Mouse (Mus musculus) intestine, embryonic 15.5 days (tissue): ENCODE measurements around the gene Dpep2nb. TPM values are rescaled to one million over a fixed set of nuclear protein-coding genes. Genes with fewer than 3 reads are reported as not detected.
"Not testable (repeated sequence)": the region's sequence is repeated elsewhere in the genome, so short reads cannot be mapped to it uniquely, and the experiment has no call there.

Experiments used
- ATAC-seq: fragments of 200-750 bp; cut with Nextera tagmentation; 2 replicates; pipeline ENCODE4 v1.8.0; 2017; ENCODE audit warnings: moderate TSS enrichment, moderate library complexity
- H3K27ac ChIP-seq: fragments of 300-500 bp; sonication (generic); 2 replicates; pipeline ENCODE4 v1.5.1; 2015; ENCODE audit warnings: mild to moderate bottlenecking, inconsistent platforms
- H3K27me3 ChIP-seq: fragments of 300-500 bp; sonication (generic); replicated peaks from 2 replicates; pipeline ENCODE4 v1.6.1; 2015; ENCODE audit warnings: inconsistent platforms
- H3K36me3 ChIP-seq: fragments of 300-500 bp; sonication (generic); 2 replicates; pipeline ENCODE4 v1.6.1; 2015; ENCODE audit warnings: inconsistent platforms
- H3K4me1 ChIP-seq: fragments of 300-500 bp; sonication (generic); replicated peaks from 2 replicates; pipeline ENCODE4 v1.6.1; 2015; ENCODE audit warnings: inconsistent platforms
- H3K4me2 ChIP-seq: fragments of 300-500 bp; sonication (generic); replicated peaks from 2 replicates; pipeline ENCODE4 v1.6.1; 2015; ENCODE audit warnings: mild to moderate bottlenecking, inconsistent platforms
- H3K4me3 ChIP-seq: fragments of 300-500 bp; sonication (generic); replicated peaks from 2 replicates; pipeline ENCODE4 v1.5.1; 2015; ENCODE audit warnings: inconsistent platforms
- H3K9ac ChIP-seq: fragments of 300-500 bp; sonication (generic); 2 replicates; pipeline ENCODE4 v1.6.1; 2015; ENCODE audit warnings: inconsistent platforms
- H3K9me3 ChIP-seq: fragments of 300-500 bp; sonication (generic); 2 replicates; pipeline ENCODE4 v1.6.1; 2016; ENCODE audit warnings: inconsistent platforms
- WGBS: fragments of 180-500 bp; shearing (Covaris S2); methylation state at CpG from one replicate; pipeline ENCODE4 v1.1.7; 2015; 5-methylcytosine and 5-hydroxymethylcytosine counted together
- polyA plus RNA-seq: library from polyadenylated mRNA; unstranded; fragments of >200 nt; fragmentation: Nextera tagmentation; extraction: Ambion mirVana; gene quantifications from 2 replicates; pipeline ENCODE4 v1.2.1, GENCODE M21; 2015

Gene Dpep2nb
- polyA plus RNA-seq, 1 experiment from 2014 or later = not detected

DNA sequence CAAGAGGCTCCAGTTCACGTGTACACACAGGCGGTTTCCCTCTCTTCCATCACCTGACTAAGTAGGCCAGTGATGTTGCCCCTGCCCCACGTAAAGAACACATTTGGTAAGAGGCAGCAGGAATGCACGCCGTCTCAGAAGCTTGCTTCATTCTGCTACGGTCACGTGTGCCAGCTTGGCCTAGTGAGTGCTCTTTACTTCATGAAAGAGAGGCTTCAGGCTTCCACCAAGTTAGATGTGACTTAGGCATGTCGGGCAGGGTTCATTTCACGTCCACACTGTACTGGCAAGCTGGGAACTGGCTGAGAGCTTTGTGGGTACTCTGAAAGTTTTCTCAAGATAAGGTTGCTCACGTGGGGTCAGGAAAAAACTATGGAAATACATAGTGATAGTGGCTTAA, 32.9 kb upstream of the Dpep2nb start:
- no peaks in the 10 kb centered on the region for H3K9me3 ChIP-seq
- H3K4me2 ChIP-seq = no peak overlapping the region
- WGBS = 91% methylated on average over 10 of the region's 10 CpGs
- no peaks in the 10 kb centered on the region for H3K27me3 ChIP-seq
- H3K4me1 ChIP-seq = no peaks in the 10 kb centered on the region
- H3K27ac ChIP-seq = no peak overlapping the region
- no peak for ATAC-seq
- H3K4me3 ChIP-seq = no peak overlapping the region
- no peak overlapping the region for H3K9ac ChIP-seq
- H3K36me3 ChIP-seq = 0 out of 2 replicates have a peak, but pooled peaks cover 2% of the 10 kb centered on the region

DNA sequence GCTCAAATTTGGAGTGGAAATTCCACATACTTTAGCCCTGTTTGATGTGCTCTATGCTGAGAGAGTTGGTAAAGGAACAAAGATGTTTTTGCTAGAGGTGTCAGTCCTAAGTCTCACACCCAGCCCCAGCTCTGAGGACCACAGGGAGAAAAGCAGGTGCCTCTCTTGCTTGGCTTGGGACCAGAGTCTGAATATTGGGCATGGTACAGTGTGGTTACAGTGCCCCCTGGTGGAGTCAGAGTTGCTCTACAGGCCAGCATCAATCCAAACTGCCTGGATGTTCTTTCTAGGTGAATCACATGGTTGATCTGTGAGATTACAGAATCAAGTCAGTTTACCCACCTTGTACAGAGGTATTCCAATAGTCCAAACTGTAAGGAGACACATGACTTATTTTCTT, 16.7 kb upstream of the Dpep2nb start:
- H3K36me3 ChIP-seq = peaks cover 5% of the 10 kb centered on the region; the same call in 1 of the 2 replicates

DNA sequence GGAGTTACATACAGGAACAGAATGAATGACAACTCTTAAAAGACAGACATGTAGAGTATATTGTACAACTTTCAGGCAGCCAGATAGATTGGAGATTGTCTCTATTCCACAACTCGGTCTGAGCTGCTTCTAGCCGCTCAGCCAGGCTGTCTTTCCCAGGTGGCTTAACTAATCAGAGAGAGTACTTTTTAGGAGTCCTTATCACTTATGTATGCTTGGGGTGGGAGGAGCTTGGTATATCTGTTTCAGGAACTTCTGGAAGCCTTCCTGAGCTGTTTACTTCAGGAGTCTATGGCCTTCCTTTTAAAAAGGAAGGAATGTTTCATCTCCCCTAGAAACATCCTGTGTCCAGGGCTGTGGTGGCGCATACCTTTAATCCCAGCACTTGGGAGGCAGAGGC, 12.3 kb upstream of the Dpep2nb start:
- 87% methylated on average over 3 of the region's 3 CpGs for WGBS
- H3K4me1 ChIP-seq = no peaks in the 10 kb centered on the region
- no peak overlapping the region for H3K4me3 ChIP-seq
- H3K27ac ChIP-seq = no peak overlapping the region
- no peaks in the 10 kb centered on the region for H3K9me3 ChIP-seq
- no peaks in the 10 kb centered on the region for H3K27me3 ChIP-seq
- H3K4me2 ChIP-seq = no peak overlapping the region
- no peak overlapping the region for H3K9ac ChIP-seq
- no peak for ATAC-seq
- H3K36me3 ChIP-seq = 0 out of 2 replicates have a peak, but pooled peaks cover 3% of the 10 kb centered on the region

More for the DNA sequence above, 16.7 kb upstream of the Dpep2nb start:
- no peaks in the 10 kb centered on the region for H3K9me3 ChIP-seq
- ATAC-seq = peak; percentile 53; the same call in 1 of the 2 replicates
- no peaks in the 10 kb centered on the region for H3K4me1 ChIP-seq
- H3K9ac ChIP-seq = no peak overlapping the region
- no peaks in the 10 kb centered on the region for H3K27me3 ChIP-seq
- no peak overlapping the region for H3K4me2 ChIP-seq
- H3K4me3 ChIP-seq = no peak overlapping the region
- no peak overlapping the region for H3K27ac ChIP-seq

DNA sequence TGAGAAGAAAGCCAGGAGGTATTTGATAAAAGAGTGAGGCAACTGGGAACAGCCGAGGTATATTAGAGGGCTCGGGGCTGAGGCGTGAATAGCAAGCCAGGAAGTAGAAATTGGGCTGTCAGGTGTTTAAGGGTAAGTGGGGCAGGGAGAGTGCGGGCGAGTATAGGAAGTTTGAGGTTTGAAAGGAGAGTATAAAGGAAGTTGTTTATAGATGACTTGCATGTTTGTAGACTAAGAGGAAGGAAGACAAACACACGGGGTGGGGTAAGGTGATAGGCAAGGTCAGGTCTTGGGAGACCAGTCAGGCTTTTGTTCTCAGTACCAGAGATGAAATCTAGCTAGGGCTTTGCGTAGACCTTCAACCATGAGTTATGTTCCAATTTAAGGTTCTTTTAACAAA, 11.4 kb upstream of the Dpep2nb start:
- Histone ChIP-seq H3K27ac (no peak overlapping the region), H3K36me3 (0 out of 2 replicates have a peak, but pooled peaks cover 3% of the 10 kb centered on the region), H3K9me3 (no peaks in the 10 kb centered on the region), H3K4me2 (no peak overlapping the region), H3K27me3 (no peaks in the 10 kb centered on the region), H3K4me1 (no peaks in the 10 kb centered on the region), H3K4me3 (no peak overlapping the region), H3K9ac (no peak overlapping the region)
- WGBS = 89% methylated on average over 7 of the region's 7 CpGs
- no peak for ATAC-seq

DNA sequence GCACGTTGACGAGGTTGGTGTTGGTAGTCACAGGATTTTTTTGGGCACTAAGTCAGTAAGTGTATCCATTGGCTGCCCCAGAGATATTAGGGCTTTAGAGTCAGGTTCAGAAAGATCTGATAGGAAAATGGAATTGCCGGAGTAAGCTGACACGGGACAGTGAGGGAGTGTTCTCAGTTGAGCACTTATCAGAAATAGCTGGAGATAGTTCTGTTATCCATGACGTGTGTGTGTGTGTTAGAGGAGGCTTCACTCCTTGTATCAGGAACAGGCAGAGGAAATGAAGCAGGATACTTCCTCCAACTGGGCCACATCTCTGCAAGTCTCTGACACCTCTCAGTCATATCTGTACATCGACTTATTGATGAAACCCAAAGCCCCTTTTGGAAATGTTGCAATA, 10.5 kb upstream of the Dpep2nb start:
- no peak for ATAC-seq
- Histone ChIP-seq H3K4me1 (no peaks in the 10 kb centered on the region), H3K27me3 (no peaks in the 10 kb centered on the region), H3K4me2 (no peak overlapping the region), H3K9ac (no peak overlapping the region), H3K36me3 (0 out of 2 replicates have a peak, but pooled peaks cover 2% of the 10 kb centered on the region), H3K4me3 (no peak overlapping the region), H3K27ac (no peak overlapping the region), H3K9me3 (no peaks in the 10 kb centered on the region)
- WGBS = 90% methylated on average over 6 of the region's 6 CpGs

DNA sequence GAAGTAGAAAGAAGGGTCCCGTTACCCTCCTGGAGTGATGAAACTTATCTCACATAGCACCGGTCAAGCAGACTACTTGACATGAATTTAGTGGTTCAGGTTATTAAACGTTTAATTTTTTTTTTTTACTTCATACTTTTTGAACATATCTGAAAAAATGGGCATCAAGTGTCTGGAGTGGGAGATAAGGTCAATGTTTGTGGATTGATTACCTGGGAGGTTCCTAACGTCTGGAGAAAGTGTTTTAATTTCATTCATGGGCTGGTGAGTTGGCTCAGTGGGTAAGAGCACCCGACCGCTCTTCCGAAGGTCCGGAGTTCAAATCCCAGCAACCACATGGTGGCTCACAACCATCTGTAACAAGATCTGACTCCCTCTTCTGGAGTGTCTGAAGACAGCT, 6.4 kb upstream of the Dpep2nb start:
- H3K27ac ChIP-seq, H3K4me1 ChIP-seq, H3K36me3 ChIP-seq, H3K27me3 ChIP-seq, ATAC-seq, H3K9me3 ChIP-seq: not testable (repeated sequence)
- 0 out of 2 replicates have a peak overlapping the region, but pooled peaks have one; percentile 85 for H3K9ac ChIP-seq
- H3K4me3 ChIP-seq = peak overlapping the region; percentile 98
- 84% methylated on average over 8 of the region's 8 CpGs for WGBS
- peak overlapping the region; percentile 98 for H3K4me2 ChIP-seq

DNA sequence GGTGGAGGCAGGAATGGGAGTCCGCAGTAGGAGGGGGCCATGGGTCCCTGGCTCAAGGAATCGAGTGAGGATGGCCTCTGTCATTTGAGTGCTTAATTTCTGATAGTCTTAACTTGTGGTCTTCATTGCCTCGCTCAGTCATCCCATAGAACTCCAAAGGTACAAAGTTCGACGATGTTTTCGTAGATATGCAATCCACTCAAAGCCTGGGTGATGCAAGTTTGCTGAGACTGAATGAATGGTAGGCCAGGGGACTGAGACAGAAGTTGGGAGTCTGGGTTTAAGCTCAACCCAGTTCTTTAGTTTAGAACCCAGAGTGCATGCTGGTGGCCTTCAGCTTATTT, 5.8 kb upstream of the Dpep2nb start, which contains the start of gene Ddx28:
TSS of gene Ddx28 (minus strand) at position 240 of the 344 bp plus-strand sequence.
- H3K27me3 ChIP-seq = no peaks in the 10 kb centered on the region
- peak within 1 kb of the TSS; percentile 98 for H3K4me3 ChIP-seq
- H3K36me3 ChIP-seq = no peaks in the 10 kb centered on the region
- peaks cover 9% of the 10 kb centered on the region for H3K4me1 ChIP-seq
- peak within 1 kb of the TSS; percentile 98 for H3K4me2 ChIP-seq
- peak within 1 kb of the TSS; percentile 72 for H3K27ac ChIP-seq
- H3K9ac ChIP-seq = peak within 1 kb of the TSS; percentile 85
- ATAC-seq = no peak
- 0% methylated on average over 6 of the region's 6 CpGs for WGBS
- no peaks in the 10 kb centered on the region for H3K9me3 ChIP-seq

DNA sequence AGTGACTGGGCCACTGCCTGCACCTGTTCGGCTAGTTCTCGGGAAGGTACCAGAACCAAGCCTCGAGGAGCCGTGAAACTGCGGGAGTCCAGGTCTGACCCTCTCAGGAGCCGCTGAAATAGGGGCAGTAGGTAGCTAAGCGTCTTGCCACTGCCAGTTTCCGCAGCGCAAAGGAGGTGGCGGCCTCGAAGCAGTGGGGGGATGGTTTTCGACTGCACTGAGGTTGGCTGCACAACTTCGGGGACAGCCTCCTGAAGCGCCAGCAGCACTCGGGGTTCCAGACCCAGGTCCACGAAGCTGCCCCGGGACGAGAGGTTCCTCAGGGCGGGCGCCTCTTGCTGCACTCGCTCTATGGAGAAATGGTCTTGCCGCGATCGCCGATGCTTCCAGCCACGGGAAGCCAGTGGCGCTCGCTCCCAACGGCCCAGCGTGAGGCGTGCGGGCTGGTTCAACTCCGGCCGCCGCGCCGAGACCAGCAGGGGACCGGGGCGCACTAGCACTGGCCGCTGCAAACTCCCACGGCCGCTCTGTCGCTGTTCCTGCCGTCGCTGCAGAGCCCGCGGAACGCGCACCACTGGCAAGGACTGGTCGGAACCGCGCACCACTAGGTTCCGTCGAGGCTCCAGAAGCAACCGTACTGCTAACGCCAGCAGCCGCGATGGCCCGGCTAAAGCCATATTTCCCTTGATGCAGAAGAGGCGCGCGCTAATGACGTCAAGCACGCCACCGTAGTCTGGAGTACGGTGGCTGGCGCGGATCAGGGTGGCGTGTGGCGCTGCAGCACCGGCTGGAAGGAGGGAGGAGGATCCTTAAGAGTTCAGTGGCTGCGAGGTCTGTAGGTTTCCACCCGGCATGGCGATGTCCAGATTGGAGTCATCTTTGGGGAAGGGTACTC, 5.2 kb upstream of the Dpep2nb start:
- Histone ChIP-seq H3K9ac (peak overlapping the region; percentile 85), H3K4me1 (peaks cover 9% of the 10 kb centered on the region), H3K4me2 (peak overlapping the region; percentile 98), H3K36me3 (no peaks in the 10 kb centered on the region), H3K4me3 (peak overlapping the region; percentile 98), H3K27ac (peak overlapping the region; percentile 72), H3K9me3 (no peaks in the 10 kb centered on the region), H3K27me3 (no peaks in the 10 kb centered on the region)
- under 1% methylated on average over 74 of the region's 74 CpGs for WGBS
- peak; percentile 96 for ATAC-seq

DNA sequence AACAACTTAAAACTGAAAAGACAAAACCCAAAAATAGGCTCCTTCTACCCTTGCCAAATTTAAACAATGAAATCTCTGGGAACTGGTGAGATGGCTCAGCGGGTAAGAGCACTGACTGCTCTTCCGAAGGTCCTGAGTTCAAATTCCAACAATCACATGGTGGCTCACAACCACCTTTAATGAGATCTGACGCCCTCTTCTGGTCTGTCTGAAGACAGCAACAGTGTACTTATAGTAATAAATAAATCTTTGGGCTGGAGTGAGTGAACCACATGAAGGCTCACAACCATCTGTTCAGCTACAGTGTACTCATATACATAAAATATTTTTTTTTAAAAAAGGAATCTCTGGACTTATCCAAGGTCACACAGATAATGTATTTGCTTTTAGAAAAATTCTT, 2.1 kb upstream of the Dpep2nb start:
- not testable (repeated sequence) for H3K4me2 ChIP-seq, H3K36me3 ChIP-seq, H3K4me3 ChIP-seq, H3K4me1 ChIP-seq, ATAC-seq, H3K27ac ChIP-seq, H3K9ac ChIP-seq, H3K27me3 ChIP-seq, H3K9me3 ChIP-seq
- 64% methylated on average over 3 of the region's 3 CpGs for WGBS

DNA sequence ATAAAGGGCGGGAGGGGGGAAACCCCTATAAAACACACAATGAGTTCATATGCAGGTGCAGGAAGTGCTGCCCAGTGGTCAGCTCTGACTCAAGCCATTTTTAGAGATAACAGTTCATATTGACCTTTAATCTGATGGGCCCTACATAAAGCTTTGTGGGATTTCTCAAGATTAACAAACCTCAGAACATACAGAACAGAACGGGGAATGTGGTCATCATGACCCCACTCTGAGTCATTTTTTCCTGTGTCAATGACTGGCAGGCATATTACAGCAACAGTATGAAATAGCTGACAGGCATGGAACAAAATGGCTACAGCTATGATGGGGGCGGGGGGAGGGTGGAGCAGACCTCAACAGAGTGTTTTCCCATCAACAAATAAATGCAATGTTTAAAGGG, 1.4 kb upstream of the Dpep2nb start:
- Histone ChIP-seq H3K4me3 (no peak overlapping the region), H3K27me3 (no peaks in the 10 kb centered on the region), H3K4me2 (no peak overlapping the region), H3K9ac (no peak overlapping the region), H3K9me3 (no peaks in the 10 kb centered on the region), H3K27ac (no peak overlapping the region), H3K36me3 (no peaks in the 10 kb centered on the region), H3K4me1 (peaks cover 9% of the 10 kb centered on the region)
- WGBS = 71% methylated on average over 3 of the region's 3 CpGs
- no peak for ATAC-seq

DNA sequence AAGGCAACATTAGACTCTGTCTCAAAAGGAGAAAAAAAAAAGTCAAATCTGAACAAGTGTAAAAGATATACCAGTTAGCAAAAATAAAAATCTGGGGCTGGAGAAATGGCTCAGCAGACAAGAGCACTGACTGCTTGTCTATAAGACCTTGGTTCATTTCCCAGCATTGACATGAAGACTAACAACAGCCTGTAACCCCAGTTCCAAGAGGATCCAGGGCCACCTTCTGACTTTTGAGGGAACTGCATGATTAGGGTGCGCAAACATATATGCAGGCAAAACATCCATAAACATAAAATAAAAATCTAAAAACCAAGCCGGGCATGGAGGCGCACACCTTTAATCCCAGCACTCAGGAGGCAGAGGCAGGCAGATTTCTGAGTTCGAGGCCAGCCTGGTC, 638 bp upstream of the Dpep2nb start:
- H3K4me1 ChIP-seq = peaks cover 9% of the 10 kb centered on the region
- no peaks in the 10 kb centered on the region for H3K9me3 ChIP-seq
- no peaks in the 10 kb centered on the region for H3K27me3 ChIP-seq
- ATAC-seq = no peak
- no peaks in the 10 kb centered on the region for H3K36me3 ChIP-seq
- H3K4me2 ChIP-seq = no peak overlapping the region
- H3K4me3 ChIP-seq = no peak overlapping the region
- no peak overlapping the region for H3K9ac ChIP-seq
- H3K27ac ChIP-seq = no peak overlapping the region
- WGBS = 92% methylated on average over 4 of the region's 4 CpGs

DNA sequence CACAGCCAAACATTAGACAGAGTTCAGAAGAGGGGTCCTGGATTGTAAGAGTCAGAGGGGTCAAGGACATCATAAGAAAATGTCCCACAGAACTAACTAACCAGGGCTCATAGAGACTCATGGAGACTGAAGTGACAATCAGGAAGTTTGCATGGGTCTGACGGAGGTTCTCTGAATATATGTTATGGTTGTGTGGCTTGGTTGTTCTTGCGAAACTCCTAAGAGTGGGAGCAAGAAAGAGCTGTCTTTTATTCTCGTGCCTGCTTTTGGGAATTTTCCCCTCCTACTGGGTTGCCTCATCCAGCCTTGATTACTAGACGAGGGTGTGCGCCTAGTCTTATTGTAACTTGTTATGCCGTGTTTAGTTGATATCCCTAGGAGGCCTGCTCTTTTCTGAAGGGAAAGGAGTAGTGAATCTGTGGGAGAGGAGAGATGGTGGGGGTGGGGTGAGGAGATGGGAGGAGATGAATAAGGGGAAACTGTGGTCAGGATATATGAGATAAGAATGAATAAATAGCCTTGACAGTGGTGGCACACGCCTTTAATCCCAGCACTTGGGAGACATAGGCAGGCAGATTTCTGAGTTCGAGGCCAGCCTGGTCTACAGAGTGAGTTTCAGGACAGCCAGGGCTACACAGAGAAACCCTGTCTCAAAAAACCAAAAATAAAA, 1.1 kb downstream of the Dpep2nb start:
- Histone ChIP-seq H3K36me3 (no peaks in the 10 kb centered on the region), H3K4me2 (no peak overlapping the region), H3K27me3 (no peaks in the 10 kb centered on the region), H3K4me1 (no peaks in the 10 kb centered on the region; the same call in 1 of the 2 replicates), H3K9ac (no peak overlapping the region), H3K27ac (no peak overlapping the region), H3K4me3 (no peak overlapping the region), H3K9me3 (no peaks in the 10 kb centered on the region)
- 76% methylated on average over 8 of the region's 8 CpGs for WGBS
- ATAC-seq = no peak
